Mouse (Mus musculus) G1E-ER4 (cell line): Measurements from ENCODE around the gene Cd276. TPM values are rescaled to one million over a fixed set of nuclear protein-coding genes. Genes with fewer than 3 reads are reported as not detected.

Experiments
- GATA1 ChIP-seq: IDR thresholded peaks from one replicate; pipeline ENCODE4 v1.8.0; 2012; ENCODE audit warnings: low read length, inconsistent platforms
- polyA plus RNA-seq: library from polyadenylated mRNA; stranded (reverse); fragments of >175 nt; gene quantifications from 2 replicates; pipeline ENCODE4 v1.2.3, GENCODE M21; 2012

Gene Cd276
- polyA plus RNA-seq, 1 experiment, result not detected

DNA sequence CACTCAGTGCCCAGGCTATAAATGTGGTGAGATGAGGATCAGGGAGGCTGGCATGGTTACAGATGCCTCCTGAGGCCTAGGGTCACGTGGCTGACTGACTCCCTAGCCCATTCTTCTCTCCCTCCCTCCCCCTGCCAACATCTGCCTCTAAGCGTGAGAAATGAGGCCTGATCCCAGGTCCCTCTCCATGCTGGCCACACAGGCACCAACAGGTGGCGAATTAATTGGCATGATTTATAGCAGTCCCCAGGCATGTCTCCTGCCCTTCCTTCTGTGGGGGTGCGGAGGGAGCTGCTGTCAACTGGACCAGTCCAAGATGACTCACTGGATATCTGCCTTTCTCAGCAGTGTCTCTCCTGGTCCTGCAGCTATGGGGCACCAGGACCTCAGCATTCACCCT is 27.4 kb downstream of the Cd276 start:
- no peak for TF ChIP-seq GATA1

DNA sequence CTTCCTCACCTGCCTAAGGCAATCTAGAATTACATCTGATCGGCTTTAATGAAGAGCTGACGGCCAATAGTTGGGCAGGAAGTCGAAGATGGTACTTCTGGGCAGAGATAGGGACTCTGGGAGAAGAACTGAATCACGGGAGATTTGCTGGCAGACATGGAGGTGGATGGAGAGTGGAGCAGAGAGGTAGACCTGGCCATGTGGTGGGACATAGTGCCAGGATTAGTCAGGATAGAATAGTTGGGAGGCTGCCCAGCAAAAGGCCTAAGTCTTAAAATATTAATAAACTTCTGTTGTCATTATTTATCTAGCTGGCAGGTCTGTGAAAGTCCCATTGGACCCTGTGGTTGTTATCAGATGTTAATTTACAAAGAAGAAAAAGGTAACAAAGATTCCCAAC is 30.1 kb downstream of the Cd276 start:
- no peak for TF ChIP-seq GATA1

DNA sequence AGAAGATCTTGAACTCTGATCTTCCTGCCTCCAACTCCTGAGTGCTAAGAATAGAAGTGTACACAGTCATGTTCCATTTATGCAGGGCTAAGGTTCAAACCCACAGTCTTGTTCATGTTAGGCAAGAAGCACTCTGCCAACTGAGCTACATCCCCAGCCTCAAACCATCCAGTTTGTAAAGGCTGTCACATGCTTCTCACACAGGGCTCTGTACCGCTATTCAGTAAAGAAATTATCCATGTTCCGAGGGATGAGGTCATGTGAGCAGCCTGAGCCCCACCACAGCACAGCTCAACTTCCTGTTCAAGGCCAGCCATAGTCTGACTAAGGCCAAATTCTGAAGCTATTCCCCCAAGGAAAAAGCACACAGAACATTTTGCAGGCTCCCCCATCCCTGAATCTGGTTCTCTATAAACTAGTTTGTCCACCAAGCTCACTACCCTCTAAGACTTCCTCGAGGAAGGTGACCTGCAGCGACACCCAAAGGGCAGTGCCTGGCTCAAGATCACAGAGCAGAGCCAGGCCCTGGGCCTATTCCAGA is 33.3 kb downstream of the Cd276 start:
- TF ChIP-seq GATA1, result no peak

DNA sequence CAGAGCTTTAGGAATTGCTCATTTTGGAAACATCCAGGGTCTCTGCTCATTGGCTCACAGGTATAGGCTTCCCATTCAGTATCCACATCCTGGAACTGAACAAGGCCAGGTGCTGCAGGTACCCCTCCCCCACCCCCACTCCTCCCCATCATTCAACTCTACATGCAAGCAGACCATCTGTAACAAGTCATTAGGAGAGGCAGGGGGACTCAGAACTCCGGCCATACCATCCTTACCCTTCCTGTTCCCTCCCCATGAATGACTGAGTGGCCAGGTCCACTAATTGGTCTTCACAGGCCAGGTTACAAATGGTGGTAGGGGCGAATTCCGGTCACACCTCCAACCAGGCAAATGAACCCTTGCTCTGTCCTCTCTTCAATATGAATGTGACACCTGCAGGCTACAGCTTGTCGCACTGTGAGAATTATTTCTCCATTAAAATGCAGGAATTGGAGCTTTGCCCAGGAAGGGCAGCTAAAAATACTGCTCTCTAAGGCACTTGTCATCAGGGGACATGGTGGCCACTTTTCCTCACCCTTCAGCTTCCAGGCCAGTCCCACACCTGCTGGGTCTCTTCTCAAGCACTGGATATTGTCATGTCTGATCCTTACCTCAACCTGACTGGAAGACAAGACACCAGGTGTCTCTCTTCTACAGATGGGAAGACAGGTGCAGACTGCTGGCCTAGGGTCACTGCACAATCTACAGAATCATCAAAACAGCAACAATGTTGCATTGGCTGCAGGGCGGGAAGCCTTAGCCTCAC is 34.2 kb downstream of the Cd276 start:
- TF ChIP-seq GATA1, result no peak

DNA sequence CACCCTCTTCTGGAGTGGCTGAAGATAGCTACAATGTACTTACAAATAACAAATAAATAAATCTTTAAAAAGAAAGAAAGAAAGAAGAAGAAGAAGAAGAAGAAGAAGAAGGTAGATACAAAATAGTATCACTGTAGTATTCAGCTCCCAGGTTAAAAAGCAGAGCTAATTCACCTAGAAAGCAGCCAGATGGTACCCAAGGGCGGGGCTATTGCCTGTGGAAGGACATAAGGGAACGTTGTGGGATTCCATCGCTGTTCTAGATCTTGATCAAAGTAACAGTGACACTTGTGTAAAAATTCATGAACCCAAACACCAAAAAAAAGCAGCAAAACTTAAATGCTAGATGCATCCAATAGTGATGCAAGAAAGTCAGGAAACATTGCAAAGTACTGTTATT is 35.3 kb downstream of the Cd276 start:
- TF ChIP-seq GATA1, result no peak

DNA sequence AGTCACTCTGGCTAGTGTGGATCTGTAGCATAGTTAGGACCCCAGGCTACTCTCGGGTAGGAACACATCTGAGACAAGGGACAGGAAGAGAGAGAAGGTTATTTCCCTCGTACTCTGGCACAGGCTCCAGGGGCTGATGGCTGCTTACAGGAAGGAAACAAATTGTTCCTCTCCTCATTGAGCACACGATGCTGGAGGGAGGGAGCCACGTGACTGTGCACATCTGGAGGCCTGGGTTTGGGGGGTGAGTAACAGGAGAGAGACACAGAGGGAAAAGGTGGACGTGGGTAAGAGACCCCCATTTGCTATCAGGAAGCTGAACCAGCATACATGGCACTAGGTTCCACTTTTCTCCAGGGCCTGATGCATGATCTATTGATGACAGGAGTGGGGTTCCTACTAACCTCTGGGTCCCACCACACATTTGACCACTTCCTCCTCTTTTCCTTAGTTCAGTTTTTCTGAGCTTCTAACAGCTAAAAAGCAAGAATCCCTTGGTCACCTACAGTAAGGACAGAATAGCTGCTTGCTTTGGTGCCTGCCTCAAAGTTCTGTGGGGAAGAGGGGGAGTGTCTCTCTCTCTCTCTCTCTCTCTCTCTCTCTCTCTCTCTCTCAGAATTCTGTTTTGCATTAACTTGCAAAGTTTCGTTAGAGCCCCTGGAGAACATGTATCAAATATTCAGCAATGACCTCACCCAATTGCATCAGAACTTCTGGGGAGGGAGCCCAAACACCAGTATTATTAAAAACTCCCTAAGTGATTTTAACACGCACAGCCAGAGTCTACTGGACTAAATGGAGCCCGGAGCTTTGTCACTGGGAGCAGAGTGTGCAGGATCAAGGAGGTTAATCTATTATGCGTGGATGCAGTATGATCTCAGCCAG is 37.1 kb downstream of the Cd276 start:
- no peak for TF ChIP-seq GATA1

DNA sequence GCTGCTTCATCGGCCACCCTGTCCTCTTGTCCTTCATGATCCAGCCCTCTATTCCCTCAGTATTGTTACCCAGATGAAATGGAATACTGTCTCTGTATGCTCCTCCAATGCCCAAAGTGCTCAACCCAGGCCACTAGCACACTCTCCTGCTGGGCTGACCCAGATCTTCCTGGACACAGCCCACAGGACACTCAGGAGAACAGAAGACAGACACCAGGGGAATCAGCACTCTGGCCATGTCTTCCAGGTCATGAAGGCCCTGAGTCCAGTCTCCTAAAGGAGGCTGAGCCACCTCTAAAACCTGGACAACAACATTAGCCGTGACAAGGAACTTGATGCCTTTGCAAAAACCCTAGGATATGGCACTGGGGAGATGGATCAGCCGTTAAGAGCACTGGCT is 38.8 kb downstream of the Cd276 start:
- TF ChIP-seq GATA1, result no peak

DNA sequence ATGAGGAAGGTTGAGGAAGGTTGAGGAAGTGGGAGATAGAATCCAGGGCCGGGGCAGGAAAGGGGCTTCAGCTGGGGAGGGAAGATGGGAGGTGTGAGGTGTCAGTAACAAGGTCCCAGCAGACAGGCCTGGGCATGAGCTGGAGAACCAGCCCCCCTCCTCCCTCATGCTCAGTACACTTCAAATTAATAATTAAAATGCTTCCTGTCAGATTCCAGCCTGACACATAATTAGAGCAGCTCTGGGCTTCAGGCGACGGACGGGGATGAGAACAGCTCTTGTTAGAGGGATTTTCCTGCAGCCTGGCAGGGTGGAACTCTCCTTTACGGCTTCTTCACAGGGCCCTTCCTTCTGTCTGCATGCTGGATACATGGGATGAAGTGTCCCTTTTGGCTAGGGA is 41.5 kb downstream of the Cd276 start:
- no peak for TF ChIP-seq GATA1

DNA sequence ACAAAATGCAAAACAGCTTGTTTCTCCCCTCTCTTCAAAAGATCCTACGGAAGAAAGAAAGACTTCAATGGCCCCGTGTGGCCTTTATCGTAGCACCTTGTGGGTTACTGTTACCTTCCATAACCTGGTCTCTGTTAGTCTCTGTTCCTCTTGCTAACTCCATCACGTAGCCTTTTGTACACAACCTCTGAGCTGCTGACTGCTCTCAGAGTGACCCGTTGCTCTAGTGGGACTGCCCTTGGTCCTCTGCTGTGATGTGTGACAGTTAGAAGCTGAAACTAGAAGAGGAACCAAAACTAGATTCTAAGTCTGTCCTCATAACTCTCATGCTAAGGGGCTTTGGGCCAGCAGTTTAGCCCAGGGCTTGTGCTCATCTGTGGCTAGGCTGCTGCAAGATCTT is 44.8 kb downstream of the Cd276 start:
- TF ChIP-seq GATA1, result no peak

DNA sequence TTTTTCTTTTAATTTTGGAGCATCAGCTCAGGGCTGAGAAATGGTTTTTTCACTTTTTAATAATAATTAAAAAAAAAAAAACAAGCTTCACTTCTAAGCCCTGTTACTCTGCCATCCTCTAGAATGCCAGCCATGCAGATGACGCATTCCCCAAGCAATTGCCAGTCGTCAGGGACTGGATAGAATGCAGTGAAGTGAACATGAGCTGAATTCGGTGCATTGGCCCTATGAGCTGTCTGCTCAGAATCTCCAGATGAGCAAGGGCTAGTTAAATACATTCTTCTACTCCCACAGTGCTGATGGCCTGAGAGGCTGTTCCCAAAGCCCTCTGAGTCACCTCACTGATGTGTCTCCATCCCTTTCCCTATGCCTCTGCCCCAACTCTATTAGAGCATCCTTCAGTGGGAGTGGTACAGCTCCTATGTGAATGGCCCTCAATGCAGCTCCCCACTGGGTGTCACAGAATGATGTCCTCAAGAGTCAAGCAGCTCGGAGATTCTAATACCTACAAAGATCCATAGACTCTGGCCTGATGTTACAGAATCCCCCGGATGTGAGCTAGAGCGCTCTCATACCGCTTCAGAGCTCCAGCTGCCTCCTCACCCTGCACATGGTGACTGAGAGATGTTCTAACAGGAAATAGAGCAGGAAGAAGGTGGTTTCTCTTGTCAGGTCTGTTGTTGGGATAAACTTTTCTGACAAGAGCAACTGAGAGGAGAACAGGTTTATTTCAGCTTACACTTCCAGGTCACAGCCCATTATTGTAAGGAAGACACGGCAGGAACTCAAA is 47.8 kb downstream of the Cd276 start:
- no peak for TF ChIP-seq GATA1

DNA sequence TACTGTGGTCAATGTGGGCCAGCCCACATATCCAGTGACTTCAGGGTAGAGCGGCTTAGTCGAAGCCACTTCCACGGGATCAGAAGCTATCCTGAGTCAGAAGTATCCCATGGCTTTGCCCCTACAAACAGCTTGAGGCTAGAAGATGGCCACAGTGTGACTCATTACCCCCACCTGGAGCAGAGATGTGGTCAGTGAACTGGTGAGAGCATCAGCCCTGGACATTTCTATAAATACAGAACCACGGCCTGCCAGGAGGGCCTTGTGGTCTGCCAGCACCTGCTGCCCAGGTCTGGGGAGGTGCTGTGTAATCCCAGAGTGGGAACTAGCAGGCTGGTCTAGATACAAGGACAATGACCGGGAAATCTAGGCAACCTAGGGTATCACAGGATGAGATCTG is 54.3 kb downstream of the Cd276 start:
- TF ChIP-seq GATA1, result no peak

DNA sequence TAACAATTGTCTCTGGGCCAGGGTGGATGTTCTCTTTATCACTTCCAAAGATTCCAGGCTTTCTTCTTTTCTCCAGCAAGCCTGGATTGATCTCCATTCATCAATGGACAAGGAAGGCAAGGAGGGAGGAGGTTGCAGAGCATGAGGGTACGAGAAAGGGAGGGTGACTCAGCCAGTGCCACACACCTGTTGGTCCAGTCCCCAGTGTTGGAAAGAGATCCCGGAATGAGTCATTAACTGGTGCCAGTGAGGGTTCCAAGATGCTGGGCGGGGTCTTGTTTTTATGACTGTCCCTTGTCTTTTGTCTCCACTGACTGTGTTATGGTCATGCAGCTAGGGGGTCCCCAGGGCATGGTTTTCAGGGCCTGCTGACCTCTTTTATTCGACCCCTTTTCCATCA is 57.3 kb downstream of the Cd276 start:
- no peak for TF ChIP-seq GATA1

DNA sequence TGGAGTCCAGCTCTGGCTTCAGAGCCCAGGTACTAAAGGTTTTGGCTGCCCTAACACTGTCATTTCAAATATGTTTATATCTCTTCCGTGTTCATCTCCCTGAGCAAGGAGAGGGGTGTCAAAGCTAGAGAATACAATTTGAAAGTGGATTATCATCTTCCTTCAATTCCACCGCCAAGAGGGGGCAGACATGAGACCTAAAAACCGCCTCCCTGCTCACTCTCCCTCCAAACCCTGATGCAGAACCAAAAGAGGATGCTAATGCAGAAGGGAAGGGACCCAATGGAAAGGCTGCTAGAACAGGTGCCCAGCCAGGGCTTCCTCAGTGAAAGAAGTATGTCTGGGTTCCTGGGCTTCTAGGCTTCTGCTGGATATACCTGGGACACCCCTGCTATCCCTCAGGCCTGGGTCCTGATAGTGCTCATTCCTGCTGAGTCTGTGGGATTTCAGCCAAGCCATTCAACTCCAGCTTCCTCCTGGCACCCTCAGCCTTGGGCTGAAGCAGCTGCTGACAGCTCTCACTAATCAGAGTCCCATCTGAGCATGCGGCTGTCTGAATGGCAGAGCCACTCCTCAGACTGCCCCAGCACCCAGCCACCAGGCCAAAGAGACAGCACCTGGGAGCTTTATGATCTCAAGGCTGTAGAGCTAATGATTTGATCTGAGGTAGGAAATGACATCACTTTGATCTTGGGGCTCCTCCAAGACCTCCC is 58.6 kb downstream of the Cd276 start:
- TF ChIP-seq GATA1, result no peak

DNA sequence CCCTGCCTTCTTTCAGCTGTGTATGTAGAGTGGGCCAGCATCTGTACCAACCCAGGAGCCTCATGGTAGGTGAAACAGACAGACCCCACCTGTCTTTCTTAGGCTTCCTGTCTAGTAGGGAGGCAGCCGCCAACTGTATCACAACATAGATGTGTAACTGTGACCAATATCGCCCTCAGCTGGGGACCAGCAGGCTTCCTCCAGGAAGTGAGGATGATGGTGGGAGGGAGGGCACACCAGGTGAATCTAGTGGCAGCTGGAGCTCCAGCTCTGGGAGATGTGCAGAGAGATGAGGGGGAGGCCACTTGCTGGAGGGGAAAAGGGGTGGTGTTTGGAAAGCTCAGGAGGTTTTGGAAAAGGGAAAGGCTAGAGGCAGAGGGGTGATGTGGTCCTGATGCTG is 60.2 kb downstream of the Cd276 start:
- no peak for TF ChIP-seq GATA1

DNA sequence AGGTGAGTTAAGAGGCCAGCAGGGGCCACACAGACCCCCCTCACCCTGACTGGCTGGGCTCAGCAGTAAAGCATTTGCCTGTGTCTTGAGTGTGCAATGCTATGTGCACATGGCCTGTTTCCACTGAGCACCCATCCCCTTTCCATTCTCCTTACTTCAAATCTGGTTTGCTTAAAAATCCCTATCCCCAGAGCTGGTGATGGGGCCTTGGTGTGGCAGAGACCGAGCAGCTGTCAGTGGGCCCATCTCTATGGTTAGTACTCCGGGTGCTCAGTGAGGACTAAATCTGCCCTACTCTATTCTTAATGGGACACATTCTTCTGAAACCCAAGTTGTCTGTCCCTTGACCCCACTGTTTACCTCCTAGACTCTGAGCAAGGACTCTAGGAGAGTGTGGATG is 64.8 kb downstream of the Cd276 start:
- TF ChIP-seq GATA1, result no peak

DNA sequence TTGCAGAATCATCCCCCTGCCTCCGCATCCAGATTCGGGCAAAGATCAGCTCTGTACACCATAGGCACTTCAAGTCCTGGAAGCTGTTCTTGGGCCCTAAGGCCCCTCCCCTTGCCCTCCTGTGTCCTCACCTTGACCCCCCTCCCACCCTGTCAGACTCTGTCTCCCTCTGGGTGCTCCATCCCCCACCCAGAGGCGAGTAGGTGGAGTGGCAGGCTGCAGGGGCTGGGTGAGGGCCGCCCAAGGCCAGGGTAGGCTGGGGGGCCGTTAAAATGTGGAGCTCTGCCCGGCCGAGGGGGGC is 65.4 kb downstream of the Cd276 start:
- TF ChIP-seq GATA1, result no peak
